Mouse (Mus musculus) embryonic facial prominence, embryonic 14.5 days (tissue): ENCODE results near the gene Max. TPM values are rescaled to one million over a fixed set of nuclear protein-coding genes. Genes with fewer than 3 reads are reported as not detected.

Experiments
- ATAC-seq: fragments of 200-750 bp; cut with Nextera tagmentation; 2 replicates; pipeline ENCODE4 v1.8.0; 2017; ENCODE audit warnings: low read depth, moderate number of reproducible peaks, moderate TSS enrichment
- DNase-seq: peaks from one replicate; pipeline ENCODE4 v3.0.0-alpha.2; 2015; ENCODE audit warnings: low spot score
- H3K27ac ChIP-seq: fragments of 300-500 bp; sonication (generic); replicated peaks from 2 replicates; pipeline ENCODE4 v1.5.1; 2014; ENCODE audit warnings: low read depth, mild to moderate bottlenecking, low read length, moderate library complexity
- H3K27me3 ChIP-seq: fragments of 300-500 bp; sonication (generic); replicated peaks from 2 replicates; pipeline ENCODE4 v1.6.1; 2014; ENCODE audit warnings: low read length; ENCODE audit not compliant: control insufficient read depth, insufficient read depth
- H3K36me3 ChIP-seq: fragments of 300-500 bp; sonication (generic); 2 replicates; pipeline ENCODE4 v1.6.1; 2014; ENCODE audit warnings: low read length, mixed read lengths; ENCODE audit not compliant: control insufficient read depth, insufficient read depth
- H3K4me1 ChIP-seq: fragments of 300-500 bp; sonication (generic); 2 replicates; pipeline ENCODE4 v1.6.1; 2014; ENCODE audit warnings: antibody characterized with exemption, low read length; ENCODE audit not compliant: control insufficient read depth, insufficient read depth
- H3K4me2 ChIP-seq: fragments of 300-500 bp; sonication (generic); 2 replicates; pipeline ENCODE4 v1.6.1; 2014; ENCODE audit warnings: low read depth, mild to moderate bottlenecking, low read length, moderate library complexity, mixed read lengths
- H3K4me3 ChIP-seq: fragments of 300-500 bp; sonication (generic); 2 replicates; pipeline ENCODE4 v1.5.1; 2014; ENCODE audit warnings: low read depth, mild to moderate bottlenecking, low read length
- H3K9ac ChIP-seq: fragments of 300-500 bp; sonication (generic); 2 replicates; pipeline ENCODE4 v1.6.1; 2014; ENCODE audit warnings: low read depth, mild to moderate bottlenecking, low read length, moderate library complexity, mixed read lengths
- H3K9me3 ChIP-seq: fragments of 300-500 bp; sonication (generic); 2 replicates; pipeline ENCODE4 v1.6.1; 2016; ENCODE audit warnings: low read length; ENCODE audit not compliant: control insufficient read depth
- WGBS: fragments of 180-500 bp; shearing (Covaris S2); extraction: QIAGEN DNeasy Blood & Tissue Kit; methylation state at CpG from one replicate; pipeline ENCODE4 v1.1.7; 2014; 5-methylcytosine and 5-hydroxymethylcytosine counted together
- polyA plus RNA-seq: library from polyadenylated mRNA; unstranded; fragments of >200 nt; fragmentation: Nextera tagmentation; extraction: Ambion mirVana; gene quantifications from 2 replicates; pipeline ENCODE4 v1.2.1, GENCODE M21; 2014

Gene Max
- polyA plus RNA-seq: 37.1 and 39.3 TPM in 2 replicates

DNA sequence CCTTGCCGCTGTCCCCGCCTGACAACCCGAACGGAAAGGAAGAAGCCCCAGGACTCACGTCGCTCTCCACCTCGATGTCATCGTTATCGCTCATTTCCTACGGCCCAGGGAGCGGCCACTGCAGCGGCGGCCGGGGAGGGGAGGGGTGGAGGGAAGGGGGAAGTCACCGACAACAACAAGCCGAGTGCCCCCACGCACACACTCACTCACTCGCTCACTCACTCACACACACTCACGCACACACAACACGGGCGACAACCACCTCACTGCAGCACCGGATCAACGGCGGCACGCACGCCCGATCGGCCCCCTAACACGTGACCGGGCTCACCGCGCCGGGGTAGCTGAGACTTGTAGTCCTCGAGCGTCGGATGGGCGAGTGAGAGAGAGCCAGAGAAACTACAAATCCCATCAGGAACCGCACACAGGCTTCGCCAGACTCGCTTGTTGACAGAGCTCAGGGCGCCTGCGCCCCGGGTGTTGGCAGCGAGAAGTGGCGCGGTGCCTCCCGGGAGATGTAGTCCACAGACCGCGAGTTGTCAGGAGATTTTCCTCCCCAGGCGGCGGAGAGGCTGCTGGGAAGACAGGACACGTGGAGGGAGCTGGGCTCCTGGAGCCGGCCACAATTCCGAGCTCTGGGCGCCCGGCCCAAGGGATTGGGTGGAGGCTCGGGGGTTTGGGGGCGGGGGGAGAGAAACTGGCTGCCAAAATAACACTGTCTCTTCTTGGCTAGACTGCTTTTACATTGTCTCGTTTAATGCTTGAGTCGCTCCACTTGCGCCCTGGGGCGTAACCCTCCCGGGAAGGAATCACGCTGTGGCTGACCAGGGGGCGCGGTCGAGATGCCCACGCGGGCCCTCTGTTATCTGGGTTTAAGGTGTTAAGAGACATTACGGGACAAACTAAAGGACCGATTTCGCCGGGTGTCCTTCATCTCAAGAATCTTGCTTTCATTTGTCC lies at the start of gene Max:
Gene Max, minus strand, starts transcription at position 270 of the 960 bp plus-strand sequence.
- Histone ChIP-seq H3K27me3 (no peaks in the 10 kb centered on the region), H3K36me3 (peaks cover 19% of the 10 kb centered on the region), H3K4me3 (peak within 1 kb of the TSS; percentile 75), H3K27ac (peak within 1 kb of the TSS; percentile 63; the same call in 1 of the 2 replicates), H3K9me3 (no peaks in the 10 kb centered on the region), H3K9ac (peak within 1 kb of the TSS; percentile 76), H3K4me1 (peaks cover 4% of the 10 kb centered on the region; the same call in 1 of the 2 replicates), H3K4me2 (peak within 1 kb of the TSS; percentile 78)
- WGBS: under 1% methylated on average over 55 of the region's 73 CpGs
- peak; percentile 99 for ATAC-seq
- DNase-seq: peak; percentile 100

DNA sequence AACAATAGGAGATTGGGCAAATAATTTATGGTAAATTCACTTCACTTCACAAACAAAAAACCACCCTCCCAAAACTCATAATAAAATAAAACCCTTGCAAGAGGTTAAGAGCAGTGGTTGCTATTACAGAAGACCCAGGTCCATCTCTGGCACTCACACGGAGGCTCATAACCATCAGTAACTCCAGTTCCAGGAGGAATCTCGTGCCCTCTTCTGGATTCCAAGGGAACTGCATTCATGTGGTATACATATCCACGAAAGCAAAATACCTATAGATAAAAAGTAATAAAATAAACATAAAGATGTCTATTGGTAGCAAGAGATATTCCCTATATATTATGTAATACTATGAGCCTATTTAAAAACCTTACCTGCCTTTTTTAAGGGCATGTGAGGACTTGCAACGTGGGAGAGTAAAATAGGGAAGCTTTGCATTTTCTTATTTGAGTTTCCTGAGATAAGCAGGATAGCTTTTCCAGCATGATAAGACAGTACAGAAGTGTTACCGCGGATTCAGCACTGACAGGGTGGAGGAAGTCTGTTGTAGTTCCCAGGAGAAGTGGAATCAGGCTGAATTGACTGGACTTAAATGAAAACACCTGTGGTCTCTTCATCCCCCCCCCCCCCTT lies 49.2 kb upstream of the Max start:
- Histone ChIP-seq H3K27ac (no peak overlapping the region), H3K27me3 (no peaks in the 10 kb centered on the region), H3K9ac (no peak overlapping the region), H3K4me2 (no peak overlapping the region), H3K4me1 (no peaks in the 10 kb centered on the region), H3K4me3 (no peak overlapping the region), H3K36me3 (no peaks in the 10 kb centered on the region), H3K9me3 (no peaks in the 10 kb centered on the region)
- DNase-seq: no peak
- 55% methylated on average over 6 of the region's 6 CpGs for WGBS
- no peak for ATAC-seq

- Histone ChIP-seq H3K9ac (no peak overlapping the region), H3K4me2 (no peak overlapping the region), H3K4me3 (no peak overlapping the region), H3K4me1 (no peaks in the 10 kb centered on the region), H3K36me3 (no peaks in the 10 kb centered on the region), H3K27me3 (no peaks in the 10 kb centered on the region), H3K9me3 (no peaks in the 10 kb centered on the region), H3K27ac (no peak overlapping the region)
- WGBS: 56% methylated on average over 20 of the region's 20 CpGs
- DNase-seq: no peak
- no peak for ATAC-seq
These were observed 47.4 kb upstream of the Max start for GRCm38 (mm10) chr12:77009202-77010030.

- ATAC-seq (no peak), DNase-seq (no peak)
- H3K4me1 ChIP-seq: peaks cover 3% of the 10 kb centered on the region; the same call in 1 of the 2 replicates
- H3K9ac ChIP-seq: no peak overlapping the region
- 34% methylated on average over 10 of the region's 10 CpGs for WGBS
- no peaks in the 10 kb centered on the region for H3K36me3 ChIP-seq
- no peak overlapping the region for H3K4me2 ChIP-seq
- H3K27ac ChIP-seq: no peak overlapping the region
- no peak overlapping the region for H3K4me3 ChIP-seq
- no peaks in the 10 kb centered on the region for H3K9me3 ChIP-seq
- no peaks in the 10 kb centered on the region for H3K27me3 ChIP-seq
These were observed 42.9 kb upstream of the Max start for GRCm38 (mm10) chr12:77004893-77005292.

- H3K27ac ChIP-seq: no peak overlapping the region
- H3K36me3 ChIP-seq: no peaks in the 10 kb centered on the region
- DNase-seq (no peak), ATAC-seq (no peak)
- H3K4me3 ChIP-seq: no peak overlapping the region
- H3K4me1 ChIP-seq: peaks cover 3% of the 10 kb centered on the region; the same call in 1 of the 2 replicates
- no peaks in the 10 kb centered on the region for H3K9me3 ChIP-seq
- no peak overlapping the region for H3K9ac ChIP-seq
- no peak overlapping the region for H3K4me2 ChIP-seq
- no peaks in the 10 kb centered on the region for H3K27me3 ChIP-seq
- WGBS: 83% methylated on average over 8 of the region's 8 CpGs
These were observed 40.7 kb upstream of the Max start for GRCm38 (mm10) chr12:77002551-77003228.

- 59% methylated on average over 1 of the region's 1 CpGs for WGBS
- H3K27ac ChIP-seq: no peak overlapping the region
- H3K4me1 ChIP-seq: peaks cover 3% of the 10 kb centered on the region; the same call in 1 of the 2 replicates
- ATAC-seq (no peak), DNase-seq (no peak)
- no peak overlapping the region for H3K4me3 ChIP-seq
- no peak overlapping the region for H3K4me2 ChIP-seq
- H3K9me3 ChIP-seq: no peaks in the 10 kb centered on the region
- no peaks in the 10 kb centered on the region for H3K27me3 ChIP-seq
- H3K9ac ChIP-seq: no peak overlapping the region
- H3K36me3 ChIP-seq: no peaks in the 10 kb centered on the region
These were observed 39.3 kb upstream of the Max start for GRCm38 (mm10) chr12:77001312-77001711.

DNA sequence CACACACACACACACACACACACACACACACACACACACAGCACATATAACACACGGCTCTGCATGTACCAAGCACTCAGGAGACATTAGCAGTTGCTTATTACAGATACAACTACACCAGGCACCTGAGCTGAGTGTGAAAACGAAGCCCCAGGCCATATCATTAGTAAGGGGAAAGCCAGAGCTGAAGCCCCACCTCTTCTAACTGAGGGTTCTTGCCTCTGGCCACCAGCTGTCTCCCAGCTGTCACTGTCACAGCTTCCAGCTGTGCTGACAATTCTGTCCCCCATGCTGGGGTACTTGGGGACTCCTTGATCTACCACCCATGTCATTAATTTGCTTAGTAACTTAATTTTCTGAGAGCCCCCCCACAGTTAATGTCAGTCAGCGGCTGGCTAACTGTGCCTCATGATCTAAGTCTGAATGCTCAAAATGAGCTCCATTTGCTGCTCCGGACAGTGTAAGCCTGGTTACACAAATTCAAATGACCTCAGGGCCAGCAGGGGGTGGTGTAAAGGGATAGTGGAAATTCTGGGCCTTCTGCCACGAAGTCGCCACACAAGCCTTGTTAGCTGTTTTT lies 38.8 kb upstream of the Max start:
- no peak overlapping the region for H3K27ac ChIP-seq
- peaks cover 3% of the 10 kb centered on the region; the same call in 1 of the 2 replicates for H3K4me1 ChIP-seq
- ATAC-seq (peak; percentile 60), DNase-seq (peak; percentile 79)
- H3K9me3 ChIP-seq: no peaks in the 10 kb centered on the region
- no peak overlapping the region for H3K4me3 ChIP-seq
- no peak overlapping the region; the same call in 1 of the 2 replicates for H3K4me2 ChIP-seq
- H3K27me3 ChIP-seq: no peaks in the 10 kb centered on the region
- WGBS: 3% methylated on average over 6 of the region's 6 CpGs
- no peak overlapping the region for H3K9ac ChIP-seq
- H3K36me3 ChIP-seq: no peaks in the 10 kb centered on the region
